Mouse (Mus musculus) hindlimb bud, embryonic 11.5 days (tissue): ENCODE measurements around the gene Chpf.

ENCODE experiments used
- DNase-seq: peaks from one replicate; pipeline ENCODE4 v3.0.0-alpha.2; 2012; ENCODE audit warnings: low read depth, low spot score; ENCODE audit errors: extremely low spot score

Gene Chpf

DNA sequence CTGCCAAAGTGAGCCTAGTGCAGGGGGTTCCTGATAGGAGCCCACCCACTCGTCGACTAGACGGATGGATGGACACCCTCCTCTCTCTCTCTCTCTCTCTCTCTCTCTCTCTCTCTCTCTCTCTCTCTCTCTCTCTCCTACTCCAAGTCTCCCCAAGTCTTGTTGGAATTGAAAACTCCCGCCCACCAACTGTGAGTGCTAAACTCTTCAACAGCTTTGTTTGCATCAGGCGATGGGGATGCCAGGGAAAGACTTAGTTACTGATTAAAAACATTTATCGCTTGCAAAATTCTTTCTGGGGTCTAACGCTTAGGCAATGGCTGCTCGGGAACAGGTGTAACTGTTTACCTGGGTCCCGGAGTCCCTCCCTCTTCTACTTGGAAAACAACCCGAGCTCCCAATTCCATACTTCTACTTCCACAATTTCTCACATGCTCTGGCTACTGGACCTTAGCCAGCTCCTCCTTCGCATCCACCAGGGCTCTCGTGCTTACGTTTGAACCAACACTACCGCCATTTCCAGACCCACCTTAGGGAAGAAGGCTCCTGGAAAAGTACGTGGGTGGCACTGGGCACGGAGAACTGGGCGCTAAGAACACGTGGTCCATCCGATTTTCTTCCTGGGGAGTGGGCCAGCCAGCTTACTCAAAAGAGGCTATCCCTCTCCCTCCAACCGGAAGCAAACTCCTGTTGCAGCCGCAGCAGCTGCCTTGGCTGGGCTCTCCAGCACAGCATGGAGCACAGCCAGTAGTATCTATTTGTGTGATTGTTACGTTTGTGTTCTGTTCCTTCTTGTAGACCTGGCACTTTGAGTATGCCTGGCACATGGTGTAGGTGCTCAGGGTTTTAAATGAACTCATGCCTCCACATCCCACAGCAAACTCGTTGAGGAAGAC, 20.1 kb downstream of the Chpf start:
- no peak for DNase-seq

DNA sequence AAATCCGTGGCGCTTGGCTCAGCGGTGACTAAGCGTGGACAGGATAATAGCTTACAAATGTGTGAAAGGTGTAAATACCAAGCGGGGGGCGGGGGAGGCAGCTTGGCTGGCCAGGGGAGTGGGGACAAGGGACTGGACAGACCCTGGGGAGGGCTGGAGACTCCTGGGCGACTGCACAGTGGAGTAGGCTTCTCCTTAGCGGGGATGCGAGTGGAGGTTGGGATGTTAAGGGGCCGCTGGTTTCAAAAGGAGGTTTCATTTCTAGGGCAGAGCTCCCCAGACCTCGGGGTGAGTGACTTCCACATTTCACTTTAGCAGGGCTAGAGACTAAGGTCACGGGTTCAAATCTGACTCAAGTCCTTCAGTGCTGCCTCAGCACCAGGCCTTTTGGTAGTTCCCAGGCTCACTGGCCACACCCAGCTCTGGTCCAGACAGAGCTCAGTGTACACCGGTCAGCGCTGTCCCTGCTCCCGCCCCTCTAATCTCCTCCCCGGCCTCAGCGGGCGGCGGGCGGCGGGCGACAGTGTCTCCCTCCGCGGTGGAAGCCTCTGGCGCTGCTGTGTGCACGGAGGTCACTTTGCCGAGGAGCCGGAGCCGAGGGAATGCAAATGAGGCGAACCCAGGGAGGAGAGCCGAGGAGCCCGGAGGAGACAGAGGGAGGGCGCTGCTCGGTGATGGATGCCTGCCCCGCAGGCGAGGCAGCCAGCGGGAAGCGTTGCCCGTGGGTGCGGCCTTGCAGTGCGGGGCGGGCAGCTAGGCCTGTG, 20.9 kb downstream of the Chpf start:
- no peak for DNase-seq

DNA sequence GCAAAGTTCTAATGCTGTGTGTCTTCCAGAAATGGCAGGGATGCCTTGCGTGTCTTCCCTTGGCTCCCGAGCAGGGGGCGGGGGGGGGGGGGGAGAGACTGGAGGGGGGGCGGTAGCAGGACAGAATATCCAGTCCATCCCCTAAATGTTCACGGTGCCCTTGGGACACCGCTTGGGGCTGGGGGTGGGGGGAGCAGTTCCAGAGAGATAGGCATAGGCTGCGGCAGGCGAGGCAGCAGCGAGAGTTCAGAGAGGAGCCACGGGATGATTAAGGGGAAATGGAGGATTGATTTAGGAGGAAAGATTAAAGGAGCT, 21.4 kb downstream of the Chpf start:
- no peak for DNase-seq

DNA sequence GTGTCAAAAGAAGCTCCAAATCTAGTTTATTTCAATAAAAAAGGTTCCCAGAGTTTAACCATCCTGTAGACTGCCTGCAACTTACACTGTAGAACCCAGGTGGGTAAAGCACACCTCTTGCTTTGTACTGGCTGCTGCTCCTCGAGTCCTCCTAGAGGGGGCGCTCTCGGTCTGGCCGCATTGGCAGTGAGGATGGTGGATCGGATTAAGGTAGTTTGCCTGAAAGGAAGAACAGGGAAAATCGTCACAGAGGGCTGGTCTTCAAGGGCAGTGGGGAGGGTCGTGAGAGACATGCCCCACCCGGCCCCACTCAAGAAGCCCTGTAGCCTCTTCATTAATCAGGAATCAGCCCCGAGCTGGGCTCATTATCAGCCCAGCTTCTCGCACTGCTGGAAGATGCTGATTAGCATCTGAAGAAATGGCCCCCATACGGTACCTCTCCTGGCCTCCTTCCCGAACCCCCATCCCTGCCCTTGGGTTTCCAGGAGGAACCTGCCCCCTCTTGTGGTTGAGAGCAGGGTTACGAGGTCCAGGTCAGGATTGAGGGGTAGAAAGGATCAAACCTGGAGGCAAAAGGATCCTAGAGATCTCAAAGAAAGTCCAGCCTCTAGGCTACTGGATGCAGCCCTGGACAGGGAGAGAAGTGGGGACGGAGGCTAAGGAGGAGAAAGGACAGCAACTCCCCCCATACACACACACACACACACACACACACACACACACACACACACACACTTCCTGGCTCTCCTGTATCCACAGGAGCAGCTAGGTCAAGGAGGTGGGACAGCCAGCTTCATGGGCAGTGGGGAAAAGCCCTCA, 22.2 kb downstream of the Chpf start:
- no peak for DNase-seq

- no peak for DNase-seq
These were observed 23.2 kb downstream of the Chpf start for GRCm38 (mm10) chr1:75455948-75456347.

DNA sequence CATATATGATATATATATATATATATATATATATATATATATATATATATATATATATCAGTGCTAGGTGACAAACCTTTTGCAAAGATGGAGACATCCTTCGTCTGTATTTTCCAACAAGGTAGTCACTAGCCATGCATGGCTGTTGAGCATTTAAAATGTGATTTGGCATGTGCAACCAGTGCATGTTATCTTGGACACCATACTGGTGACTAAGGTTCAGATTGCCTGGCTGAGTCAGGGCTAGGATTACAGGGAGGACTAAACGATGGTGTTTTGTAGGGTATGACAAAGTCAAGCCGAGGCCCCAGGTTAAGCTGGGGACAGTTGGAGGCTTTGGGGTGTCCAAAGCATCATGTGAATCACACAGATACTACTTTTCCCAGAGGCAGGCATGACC, 23.7 kb downstream of the Chpf start:
- DNase-seq = no peak

GRCm38 (mm10) chr1:75451900-75452299, 27.2 kb downstream of the Chpf start:
- no peak for DNase-seq

GRCm38 (mm10) chr1:75450314-75451005, 28.6 kb downstream of the Chpf start, which contains the start of gene Asic4:
TSS of gene Asic4 (plus strand) at chr1:75450436.
- no peak for DNase-seq

DNA sequence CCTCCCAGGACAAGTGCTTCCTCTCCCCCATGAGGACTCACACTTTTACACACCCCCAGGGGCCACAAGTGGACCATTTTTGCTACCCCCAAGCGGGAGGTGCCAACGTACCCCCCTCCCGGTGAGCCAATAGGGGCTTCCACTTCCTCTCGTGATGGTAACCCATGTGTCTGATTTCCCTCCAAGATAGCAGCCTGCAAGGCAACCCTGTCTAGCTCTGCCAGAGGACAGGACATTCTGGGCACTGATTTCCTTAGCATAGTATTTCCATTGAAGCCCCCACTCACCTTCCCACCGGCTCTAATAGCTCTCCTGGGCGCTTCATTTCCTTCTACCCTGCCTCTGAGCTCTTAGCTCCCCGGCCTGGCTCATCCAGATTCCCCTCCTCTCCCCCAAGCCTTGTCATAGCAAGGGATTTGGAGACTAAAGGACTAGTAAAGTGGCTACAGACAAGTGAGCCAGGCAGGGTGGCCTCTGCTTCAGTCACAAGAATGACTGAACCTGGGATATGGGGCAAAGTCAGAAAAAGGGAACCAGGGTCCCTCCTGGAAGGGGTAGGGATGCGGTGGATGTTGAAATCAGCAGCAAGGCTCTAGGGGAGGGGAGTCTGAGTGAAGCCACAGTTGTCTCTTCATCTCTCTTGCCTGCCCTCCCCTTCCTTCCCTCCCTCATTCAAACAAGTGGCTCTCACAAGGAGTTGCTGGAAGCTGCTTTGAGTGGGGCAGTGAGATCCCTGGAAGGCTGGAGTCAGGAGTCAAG, 29.6 kb downstream of the Chpf start:
- DNase-seq = no peak

DNA sequence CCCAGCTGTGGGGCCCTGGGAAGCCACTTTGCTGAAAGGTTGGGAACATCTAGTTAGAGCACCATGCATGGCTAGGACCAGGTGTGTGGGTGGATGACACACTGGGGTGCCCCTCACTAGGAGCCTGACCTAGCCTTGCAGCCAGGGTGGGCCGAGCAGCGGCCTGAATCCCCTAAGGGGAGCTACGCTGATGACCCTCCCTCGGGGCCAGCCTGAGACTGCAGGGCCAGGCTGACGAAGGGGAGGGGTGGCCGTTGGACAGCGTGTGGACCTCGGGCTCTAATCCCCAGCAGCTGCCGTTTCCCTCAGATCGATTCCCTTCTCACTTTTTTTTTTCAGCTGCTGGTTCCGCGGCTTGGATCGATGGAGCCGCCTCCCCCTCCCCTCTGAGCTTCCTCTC, 30.2 kb downstream of the Chpf start:
- no peak for DNase-seq

- DNase-seq = no peak
These were observed 31.1 kb downstream of the Chpf start for GRCm38 (mm10) chr1:75448052-75448431.

DNA sequence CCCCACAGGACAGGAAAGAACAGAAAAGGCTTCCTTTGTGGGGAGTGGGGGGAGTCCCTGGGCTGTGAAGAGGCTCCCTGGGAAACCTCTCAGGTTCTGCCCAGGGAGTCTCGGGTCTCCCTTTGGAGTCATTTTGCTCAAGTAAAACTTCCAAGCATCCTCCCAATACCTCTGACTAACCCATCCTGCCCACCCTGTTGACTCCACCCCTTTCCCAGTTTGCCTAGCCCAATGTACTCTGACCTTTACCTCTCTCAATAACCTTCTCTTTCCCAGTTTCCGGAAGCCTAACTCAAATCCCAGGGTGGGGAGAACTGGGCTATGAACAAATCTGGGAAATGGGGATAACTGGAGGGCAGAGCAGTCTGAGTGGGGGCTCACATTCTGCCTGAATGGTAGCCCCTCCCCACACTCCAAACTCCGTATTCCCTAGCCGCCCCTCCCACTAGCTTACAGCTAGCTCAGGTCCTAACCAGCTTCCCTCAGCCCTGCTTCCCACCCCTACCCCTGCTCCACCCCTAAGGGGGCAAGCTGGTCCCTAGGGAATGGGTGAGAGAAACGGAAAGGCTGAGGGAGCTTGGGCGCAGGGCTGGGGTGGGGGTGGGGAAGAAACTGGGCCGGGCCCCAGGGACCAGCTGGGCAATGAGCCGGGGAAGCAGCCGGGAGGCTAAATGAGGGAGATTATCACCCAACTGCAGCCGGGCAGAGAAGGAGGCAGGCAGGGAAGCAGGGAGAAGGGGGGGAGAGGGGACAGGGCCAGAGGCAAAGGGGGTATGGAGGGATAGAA, 31.6 kb downstream of the Chpf start:
- no peak for DNase-seq

- no peak for DNase-seq
These were observed 32.5 kb downstream of the Chpf start for GRCm38 (mm10) chr1:75446656-75447055.

DNA sequence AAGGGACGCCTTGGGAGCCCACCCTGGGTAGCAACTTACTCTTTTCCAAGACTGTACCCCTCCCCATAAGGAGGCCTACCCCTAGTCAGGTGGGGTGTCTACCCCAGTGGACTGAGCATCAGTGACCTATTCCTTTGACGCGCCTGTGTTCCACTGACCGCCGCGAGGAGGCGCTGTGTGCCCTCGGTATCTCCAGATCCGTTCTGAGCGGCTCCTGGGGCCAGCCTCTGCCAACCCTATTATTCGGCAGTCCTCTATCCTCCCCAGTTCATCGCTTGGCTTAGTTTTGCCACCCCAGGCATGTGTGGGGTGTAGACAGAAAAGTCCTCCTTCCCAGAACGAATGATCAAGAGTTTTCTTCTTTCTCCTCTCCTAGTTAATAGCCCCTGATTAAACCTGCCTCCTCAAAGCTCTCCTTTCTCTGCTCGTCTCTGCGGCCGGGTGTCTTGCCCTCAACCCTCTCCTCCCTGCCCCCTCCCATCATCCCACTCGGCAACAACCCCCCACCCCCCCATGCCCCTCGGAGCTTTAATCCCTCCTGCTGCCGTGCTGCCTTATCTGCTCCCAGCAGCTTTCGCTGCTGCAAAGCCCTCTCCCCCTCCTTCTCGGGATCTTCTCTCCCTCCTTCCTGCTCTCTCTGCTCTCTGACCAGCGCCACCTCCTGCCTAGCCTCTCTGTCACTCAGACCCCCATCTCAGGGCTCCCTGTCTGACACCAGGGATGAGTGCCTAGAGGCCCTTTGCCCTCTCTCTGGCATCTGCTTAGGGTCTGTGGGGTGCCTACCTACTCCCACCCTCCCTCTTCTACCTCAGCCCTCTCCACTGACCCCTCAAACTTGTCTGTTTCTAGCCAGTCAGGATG, 33.1 kb downstream of the Chpf start:
- no peak for DNase-seq

- no peak for DNase-seq
These were observed 33.9 kb downstream of the Chpf start for GRCm38 (mm10) chr1:75445141-75445701.

DNA sequence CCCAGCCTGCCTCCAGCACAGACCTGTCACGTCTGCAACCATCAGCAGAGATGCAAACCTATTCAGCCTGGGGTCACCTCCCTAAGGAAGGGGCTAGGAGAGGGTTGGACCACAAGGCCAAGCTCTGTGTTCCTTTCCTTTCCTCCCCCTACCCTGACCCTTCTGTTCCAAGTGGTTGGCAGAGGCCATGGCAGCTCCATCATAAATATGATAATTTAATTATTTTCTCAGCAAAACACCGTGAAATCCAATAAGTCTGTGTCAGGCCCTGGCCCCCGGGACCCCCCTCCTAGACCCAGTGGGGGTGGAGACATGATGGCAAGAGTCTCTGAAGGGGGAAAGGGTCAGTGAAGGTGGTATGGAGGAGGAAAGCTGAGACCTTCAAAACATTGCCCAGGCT, 34.9 kb downstream of the Chpf start:
- no peak for DNase-seq

GRCm38 (mm10) chr1:75443247-75444024, 35.7 kb downstream of the Chpf start:
- no peak for DNase-seq
